Mouse (Mus musculus): ENCODE measurements around the gene Serinc4. TPM values are rescaled to one million over a fixed set of nuclear protein-coding genes. Genes with fewer than 3 reads are reported as not detected.
A peak's percentile ranks its signal among the peaks of the same experiment; 100 is the strongest.

The Serinc4 gene
- polyA plus RNA-seq, 1 experiment from 2014 or later: 0.05 TPM

DNA sequence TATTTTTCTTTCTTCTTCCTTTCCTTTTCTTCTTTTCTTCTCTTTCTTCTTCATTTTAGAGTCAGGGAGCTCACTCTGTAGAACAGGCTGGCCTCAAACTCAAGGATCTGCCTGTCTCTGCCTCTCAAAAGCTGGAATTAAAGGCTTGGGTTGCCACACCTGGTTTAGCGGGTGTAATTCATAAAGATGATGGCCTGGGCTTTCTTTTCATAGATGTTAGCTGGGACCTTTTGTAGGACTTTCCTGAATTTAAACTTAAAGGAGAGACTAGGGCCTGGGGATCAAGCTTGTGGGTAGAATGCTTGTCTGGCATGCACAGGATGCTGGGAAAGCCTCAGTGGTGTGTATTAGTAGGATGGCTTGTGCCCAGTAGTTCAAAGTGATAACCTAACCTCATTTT, 12.4 kb downstream of the Serinc4 start, which contains the start of gene Ell3:
TSS of gene Ell3 (minus strand) at position 101 of the 400 bp plus-strand sequence.
- H3K27ac ChIP-seq (ENCODE audit: low read depth, low read length): no peak within 1 kb of the TSS
- H3K36me3 ChIP-seq (ENCODE audit: control insufficient read depth, insufficient read depth): 0 out of 2 replicates have a peak, but pooled peaks cover 3% of the 10 kb centered on the region
- WGBS: 93% methylated on average over 1 of the region's 1 CpGs
- H3K4me1 ChIP-seq (replicated peaks; ENCODE audit: control insufficient read depth, insufficient read depth, low read length): no peaks in the 10 kb centered on the region
- H3K4me3 ChIP-seq (ENCODE audit: low read depth, low read length): peak within 1 kb of the TSS; percentile 41
- no peak for ATAC-seq
- peak within 1 kb of the TSS; percentile 91 for H3K4me2 ChIP-seq (replicated peaks; ENCODE audit: low read depth)
- peak within 1 kb of the TSS; percentile 51; the same call in 1 of the 2 replicates for H3K9ac ChIP-seq (ENCODE audit: low read depth, low read length)
- TF ChIP-seq CTCF (IDR thresholded peaks at IDR 0.05; ENCODE audit: low read depth): no peak
- no peaks in the 10 kb centered on the region for H3K9me3 ChIP-seq (ENCODE audit: control insufficient read depth)
- H3K27me3 ChIP-seq (replicated peaks; ENCODE audit: control insufficient read depth, insufficient read depth, low read length): no peaks in the 10 kb centered on the region

DNA sequence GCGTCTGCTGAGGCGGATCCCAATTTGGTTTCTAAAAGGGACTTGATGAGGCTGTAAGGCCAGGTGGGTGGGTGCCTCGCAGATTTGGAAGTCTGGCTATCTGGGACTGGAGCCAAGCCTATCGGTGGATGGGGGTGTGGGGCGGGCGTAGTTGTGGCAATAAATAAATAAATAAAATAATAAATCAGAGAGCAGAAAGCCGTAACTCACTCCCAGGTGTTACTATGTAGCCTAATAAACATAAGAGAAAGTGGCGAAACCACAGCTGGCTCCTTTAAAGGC, 13.6 kb downstream of the Serinc4 start:
- Histone ChIP-seq H3K9me3 (ENCODE audit: control insufficient read depth) (no peaks in the 10 kb centered on the region), H3K27ac (ENCODE audit: low read depth, low read length) (no peak overlapping the region; the same call in 1 of the 2 replicates), H3K4me3 (ENCODE audit: low read depth, low read length) (peak overlapping the region; percentile 41), H3K36me3 (ENCODE audit: control insufficient read depth, insufficient read depth) (peaks cover 12% of the 10 kb centered on the region), H3K27me3 (replicated peaks; ENCODE audit: control insufficient read depth, insufficient read depth, low read length) (no peaks in the 10 kb centered on the region), H3K4me1 (replicated peaks; ENCODE audit: control insufficient read depth, insufficient read depth, low read length) (no peaks in the 10 kb centered on the region), H3K9ac (ENCODE audit: low read depth, low read length) (peak overlapping the region; percentile 51; the same call in 1 of the 2 replicates), H3K4me2 (replicated peaks; ENCODE audit: low read depth) (peak overlapping the region; percentile 91)
- 5% methylated on average over 8 of the region's 8 CpGs for WGBS
- ATAC-seq: no peak
- no peak for TF ChIP-seq CTCF (IDR thresholded peaks at IDR 0.05; ENCODE audit: low read depth)

DNA sequence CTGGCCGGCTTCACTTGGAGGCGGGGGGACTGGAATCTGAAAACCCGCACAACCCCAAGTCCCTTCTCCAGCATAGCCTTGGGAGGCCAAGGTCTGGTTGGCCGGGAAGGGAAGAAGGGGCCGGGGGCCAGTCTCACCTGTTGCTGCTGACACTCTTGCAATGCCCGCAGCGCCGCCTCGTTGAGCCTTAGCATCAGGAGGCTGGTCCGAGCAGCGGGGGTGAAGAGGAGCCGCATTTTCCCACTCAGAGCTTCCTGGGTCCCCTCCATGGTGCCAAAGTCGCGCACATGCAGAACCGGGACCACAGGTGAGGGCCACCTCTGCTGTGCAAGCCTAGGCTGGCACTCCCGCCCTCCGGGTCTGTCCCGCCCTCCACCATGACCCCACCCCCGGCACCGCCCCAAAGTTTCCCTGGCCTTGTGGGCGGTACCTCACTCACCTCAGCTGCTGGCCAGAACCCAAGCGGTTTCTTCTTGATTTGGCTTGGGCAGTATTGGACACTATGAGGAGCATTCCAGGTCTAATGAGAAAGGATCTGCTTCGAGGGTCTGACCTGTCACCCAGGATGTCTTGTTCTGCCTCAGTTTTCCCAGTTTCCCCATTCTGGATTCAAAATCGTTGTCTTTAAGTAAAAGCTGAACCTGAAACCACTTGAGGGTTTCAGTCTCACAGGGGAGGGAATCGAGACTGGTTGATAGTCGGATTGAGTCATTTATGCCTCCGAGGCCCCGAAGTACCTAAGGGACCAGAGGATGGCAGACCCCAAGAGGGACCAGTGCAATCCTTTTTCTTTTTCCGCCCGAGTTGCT, 14.1 kb downstream of the Serinc4 start:
- ATAC-seq: peak; percentile 86
- WGBS: 1% methylated on average over 30 of the region's 30 CpGs
- Histone ChIP-seq H3K9ac (ENCODE audit: low read depth, low read length) (peak overlapping the region; percentile 51), H3K4me1 (replicated peaks; ENCODE audit: control insufficient read depth, insufficient read depth, low read length) (no peaks in the 10 kb centered on the region), H3K9me3 (ENCODE audit: control insufficient read depth) (no peaks in the 10 kb centered on the region), H3K36me3 (ENCODE audit: control insufficient read depth, insufficient read depth) (peaks cover 18% of the 10 kb centered on the region), H3K27me3 (replicated peaks; ENCODE audit: control insufficient read depth, insufficient read depth, low read length) (no peaks in the 10 kb centered on the region), H3K4me3 (ENCODE audit: low read depth, low read length) (peak overlapping the region; percentile 41), H3K27ac (ENCODE audit: low read depth, low read length) (no peak overlapping the region; the same call in 1 of the 2 replicates), H3K4me2 (replicated peaks; ENCODE audit: low read depth) (peak overlapping the region; percentile 91)
- no peak for TF ChIP-seq CTCF (IDR thresholded peaks at IDR 0.05; ENCODE audit: low read depth)

DNA sequence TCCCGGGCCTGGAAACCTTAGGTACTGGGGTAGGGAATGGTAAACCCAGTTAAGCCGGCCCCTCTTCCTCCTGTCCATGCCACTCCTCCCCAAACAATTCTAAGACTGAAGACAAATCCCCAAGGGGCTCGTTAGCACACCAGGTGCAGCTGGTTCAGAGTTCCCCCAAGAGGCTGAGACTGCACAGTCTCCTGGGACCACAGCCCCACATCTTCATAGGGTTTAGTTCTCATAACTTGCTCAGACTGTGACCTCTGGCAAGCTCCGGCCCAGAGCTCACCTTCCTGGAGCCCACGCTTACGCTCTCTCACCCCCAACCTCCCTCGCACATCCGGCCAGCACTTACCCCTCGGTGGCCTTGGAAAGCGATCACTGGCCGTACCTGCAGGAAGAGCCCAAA, 14.8 kb downstream of the Serinc4 start:
- peak overlapping the region; percentile 91 for H3K4me2 ChIP-seq (replicated peaks; ENCODE audit: low read depth)
- peak overlapping the region; percentile 41 for H3K4me3 ChIP-seq (ENCODE audit: low read depth, low read length)
- no peak for ATAC-seq
- H3K4me1 ChIP-seq (replicated peaks; ENCODE audit: control insufficient read depth, insufficient read depth, low read length): no peaks in the 10 kb centered on the region
- WGBS: 7% methylated on average over 11 of the region's 11 CpGs
- peak overlapping the region; percentile 51 for H3K9ac ChIP-seq (ENCODE audit: low read depth, low read length)
- no peak for TF ChIP-seq CTCF (IDR thresholded peaks at IDR 0.05; ENCODE audit: low read depth)
- H3K27ac ChIP-seq (ENCODE audit: low read depth, low read length): no peak overlapping the region
- peaks cover 23% of the 10 kb centered on the region for H3K36me3 ChIP-seq (ENCODE audit: control insufficient read depth, insufficient read depth)
- H3K9me3 ChIP-seq (ENCODE audit: control insufficient read depth): no peaks in the 10 kb centered on the region
- no peaks in the 10 kb centered on the region for H3K27me3 ChIP-seq (replicated peaks; ENCODE audit: control insufficient read depth, insufficient read depth, low read length)

DNA sequence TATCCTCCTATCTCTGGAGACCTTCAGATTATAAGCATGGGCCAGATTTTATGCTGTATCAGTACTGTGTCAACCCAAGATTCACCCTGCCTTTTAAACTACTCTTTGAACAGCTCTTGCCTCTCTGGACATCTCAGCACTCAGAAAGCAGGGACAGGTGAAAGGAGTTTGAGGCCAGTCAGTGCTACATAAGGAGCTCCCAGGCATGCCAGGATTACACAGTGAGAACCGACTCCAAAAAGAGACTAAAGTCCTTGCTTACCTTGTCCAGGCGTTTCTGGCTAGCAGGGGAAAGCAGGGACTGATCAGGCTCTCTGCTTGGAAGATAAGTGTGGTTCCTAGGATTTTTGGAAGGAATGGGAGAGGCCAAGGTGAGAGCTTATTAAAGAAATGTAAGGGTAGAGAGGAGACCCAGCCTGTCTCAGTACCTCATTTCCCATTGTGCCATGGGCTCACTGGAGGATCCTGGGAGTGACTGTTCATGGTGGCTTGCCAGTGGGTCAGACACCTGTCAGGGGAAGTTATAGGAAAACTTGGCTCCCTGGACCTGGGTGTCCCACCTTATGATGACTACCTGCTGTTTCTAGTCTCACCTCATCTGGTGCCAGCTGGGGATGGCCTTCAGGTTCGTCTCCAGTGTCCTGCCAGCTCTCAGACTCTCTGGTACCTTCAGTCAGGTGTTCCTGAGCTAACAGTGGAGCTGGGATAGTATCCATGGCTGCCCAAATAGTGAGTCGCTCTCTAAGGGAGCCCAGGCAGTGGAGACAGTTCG, 15.6 kb downstream of the Serinc4 start:
- Histone ChIP-seq H3K27ac (ENCODE audit: low read depth, low read length) (no peak overlapping the region), H3K4me2 (replicated peaks; ENCODE audit: low read depth) (no peak overlapping the region), H3K4me3 (ENCODE audit: low read depth, low read length) (no peak overlapping the region), H3K4me1 (replicated peaks; ENCODE audit: control insufficient read depth, insufficient read depth, low read length) (no peaks in the 10 kb centered on the region), H3K9me3 (ENCODE audit: control insufficient read depth) (no peaks in the 10 kb centered on the region), H3K36me3 (ENCODE audit: control insufficient read depth, insufficient read depth) (peaks cover 29% of the 10 kb centered on the region), H3K9ac (ENCODE audit: low read depth, low read length) (no peak overlapping the region), H3K27me3 (replicated peaks; ENCODE audit: control insufficient read depth, insufficient read depth, low read length) (no peaks in the 10 kb centered on the region)
- no peak for TF ChIP-seq CTCF (IDR thresholded peaks at IDR 0.05; ENCODE audit: low read depth)
- 58% methylated on average over 5 of the region's 5 CpGs for WGBS
- ATAC-seq: no peak

DNA sequence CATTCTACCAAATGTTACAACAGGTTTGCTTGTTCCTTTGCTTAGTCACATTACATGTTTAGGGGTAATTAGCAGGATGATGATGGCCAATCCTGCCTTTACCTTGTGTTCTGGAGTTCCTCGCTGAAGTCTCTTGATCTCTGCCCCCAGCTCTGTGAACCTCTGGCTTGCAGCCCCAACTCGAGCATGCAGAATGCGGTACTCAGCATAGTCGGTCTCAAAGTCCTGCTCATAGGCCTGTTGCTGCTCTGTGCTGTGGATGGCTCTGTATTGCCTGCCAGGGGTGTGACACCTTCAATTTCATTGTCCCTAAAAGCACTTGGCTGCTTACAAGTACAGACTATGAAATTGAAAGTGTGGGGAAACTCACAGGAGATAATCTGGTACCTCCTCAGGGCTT, 16.8 kb downstream of the Serinc4 start:
- no peak for ATAC-seq
- H3K27me3 ChIP-seq (replicated peaks; ENCODE audit: control insufficient read depth, insufficient read depth, low read length): no peaks in the 10 kb centered on the region
- H3K9me3 ChIP-seq (ENCODE audit: control insufficient read depth): no peaks in the 10 kb centered on the region
- no peak overlapping the region for H3K9ac ChIP-seq (ENCODE audit: low read depth, low read length)
- no peak for TF ChIP-seq CTCF (IDR thresholded peaks at IDR 0.05; ENCODE audit: low read depth)
- peaks cover 41% of the 10 kb centered on the region for H3K36me3 ChIP-seq (ENCODE audit: control insufficient read depth, insufficient read depth)
- H3K4me3 ChIP-seq (ENCODE audit: low read depth, low read length): no peak overlapping the region
- WGBS: 59% methylated on average over 4 of the region's 4 CpGs
- H3K4me1 ChIP-seq (replicated peaks; ENCODE audit: control insufficient read depth, insufficient read depth, low read length): no peaks in the 10 kb centered on the region
- H3K27ac ChIP-seq (ENCODE audit: low read depth, low read length): no peak overlapping the region
- H3K4me2 ChIP-seq (replicated peaks; ENCODE audit: low read depth): no peak overlapping the region

Measured in intestine, postnatal 0 days (tissue).